Mouse (Mus musculus) midbrain, embryonic 14.5 days (tissue): ENCODE data around the gene Myh7b. TPM values are rescaled to one million over a fixed set of nuclear protein-coding genes. Genes with fewer than 3 reads are reported as not detected.

Experiments
- ATAC-seq: fragments of 200-750 bp; cut with Nextera tagmentation; 2 replicates; pipeline ENCODE4 v1.8.0; 2017; ENCODE audit warnings: moderate number of reproducible peaks, moderate library complexity; ENCODE audit not compliant: low FRiP score, low TSS enrichment
- DNase-seq: peaks from one replicate; pipeline ENCODE4 v3.0.0-alpha.2; 2015
- H3K27ac ChIP-seq: fragments of 300-500 bp; sonication (generic); replicated peaks from 2 replicates; pipeline ENCODE4 v1.5.1; 2014; ENCODE audit warnings: mild to moderate bottlenecking, low read depth, low read length, moderate library complexity
- H3K27me3 ChIP-seq: fragments of 300-500 bp; sonication (generic); 2 replicates; pipeline ENCODE4 v1.6.1; 2014; ENCODE audit warnings: low read length, control low read depth, mixed read lengths; ENCODE audit not compliant: control insufficient read depth, insufficient read depth
- H3K36me3 ChIP-seq: fragments of 300-500 bp; sonication (generic); 2 replicates; pipeline ENCODE4 v1.6.1; 2014; ENCODE audit warnings: low read length, control low read depth; ENCODE audit not compliant: control insufficient read depth, insufficient read depth
- H3K4me1 ChIP-seq: fragments of 300-500 bp; sonication (generic); 2 replicates; pipeline ENCODE4 v1.6.1; 2014; ENCODE audit warnings: mild to moderate bottlenecking, antibody characterized with exemption, low read length, control low read depth; ENCODE audit not compliant: control insufficient read depth, insufficient read depth
- H3K4me2 ChIP-seq: fragments of 300-500 bp; sonication (generic); 2 replicates; pipeline ENCODE4 v1.6.1; 2014; ENCODE audit warnings: mild to moderate bottlenecking, low read length, moderate library complexity
- H3K4me3 ChIP-seq: fragments of 300-500 bp; sonication (generic); replicated peaks from 2 replicates; pipeline ENCODE4 v1.5.1; 2014; ENCODE audit warnings: low read depth, low read length
- H3K9ac ChIP-seq: fragments of 300-500 bp; sonication (generic); replicated peaks from 2 replicates; pipeline ENCODE4 v1.6.1; 2014; ENCODE audit warnings: mild to moderate bottlenecking, low read length, moderate library complexity
- H3K9me3 ChIP-seq: fragments of 300-500 bp; sonication (generic); 2 replicates; pipeline ENCODE4 v1.6.1; 2016; ENCODE audit warnings: low read length, control low read depth, mixed read lengths; ENCODE audit not compliant: control insufficient read depth
- WGBS: fragments of 180-500 bp; shearing (Covaris S2); extraction: QIAGEN DNeasy Blood & Tissue Kit; methylation state at CpG from one replicate; pipeline ENCODE4 v1.1.7; 2014; 5-methylcytosine and 5-hydroxymethylcytosine counted together
- polyA plus RNA-seq: library from polyadenylated mRNA; unstranded; fragments of >200 nt; fragmentation: Nextera tagmentation; extraction: Ambion mirVana; gene quantifications from 2 replicates; pipeline ENCODE4 v1.2.1, GENCODE M21; 2014

The Myh7b gene
- polyA plus RNA-seq, 1 experiment from 2014 or later = 0.64 TPM

DNA sequence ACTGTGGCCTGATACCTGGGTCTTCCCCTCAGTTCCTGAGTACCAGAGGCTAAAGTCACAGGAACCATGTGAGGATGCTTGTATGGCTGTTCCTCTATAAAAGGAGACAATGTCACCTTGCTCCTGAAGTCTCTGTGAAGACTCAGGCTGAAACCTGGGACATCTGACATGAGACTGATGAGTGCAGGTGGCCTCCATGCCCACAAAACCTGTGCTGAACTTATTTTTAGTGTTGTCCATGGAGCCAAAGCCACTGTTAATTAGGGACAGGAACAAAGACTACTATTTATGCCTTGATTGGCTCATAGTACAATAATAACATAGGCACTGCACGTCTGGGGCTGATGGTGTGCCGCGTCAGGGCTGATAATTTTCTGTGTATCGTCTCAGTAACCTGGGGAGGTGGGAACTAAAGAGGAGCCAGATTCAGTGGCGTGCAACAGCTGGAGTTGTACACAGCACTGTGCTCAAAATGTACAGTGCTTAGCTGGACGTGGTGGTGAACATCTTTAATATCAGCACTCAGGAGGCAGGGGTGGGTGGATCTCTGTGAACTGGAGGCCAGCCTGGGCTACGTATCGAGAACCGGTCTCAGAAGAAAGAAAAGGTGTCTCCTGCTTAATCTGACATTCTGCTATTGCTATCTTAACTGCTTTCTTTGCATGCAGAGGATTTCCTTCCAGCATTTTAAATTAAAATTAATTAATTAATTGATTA is 980 bp downstream of the Myh7b start:
- no peak for ATAC-seq
- WGBS = 87% methylated on average over 9 of the region's 9 CpGs
- no peak for DNase-seq

DNA sequence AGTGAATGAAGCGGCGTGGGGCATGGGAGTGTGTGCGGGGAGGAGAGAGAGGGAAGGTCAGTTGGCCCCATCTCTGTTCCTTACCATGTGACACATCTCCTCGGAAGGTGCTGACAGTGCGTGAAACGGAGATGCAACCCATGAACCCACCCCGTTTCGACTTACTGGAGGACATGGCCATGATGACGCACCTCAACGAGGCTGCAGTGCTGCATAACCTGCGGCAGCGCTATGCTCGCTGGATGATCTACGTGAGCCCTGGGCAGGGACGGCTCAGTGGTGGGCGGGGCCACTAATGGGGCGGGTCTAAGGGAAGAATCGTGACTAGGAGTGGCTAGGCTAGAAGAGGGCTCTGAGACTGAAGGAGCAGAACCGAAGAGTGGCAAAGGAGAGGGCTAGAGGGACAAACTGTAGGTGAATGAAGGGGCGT is 2.3 kb downstream of the Myh7b start:
- ATAC-seq = no peak
- Histone ChIP-seq H3K4me1 (peaks cover 6% of the 10 kb centered on the region), H3K4me2 (peak overlapping the region; percentile 49), H3K27ac (no peak overlapping the region), H3K4me3 (peak overlapping the region; percentile 24), H3K9ac (no peak overlapping the region), H3K36me3 (no peaks in the 10 kb centered on the region), H3K9me3 (no peaks in the 10 kb centered on the region), H3K27me3 (no peaks in the 10 kb centered on the region)
- 6% methylated on average over 20 of the region's 20 CpGs for WGBS
- DNase-seq = peak; percentile 58

More for the DNA sequence above, 980 bp downstream of the Myh7b start:
- H3K4me3 ChIP-seq = no peak overlapping the region
- no peaks in the 10 kb centered on the region for H3K36me3 ChIP-seq
- no peaks in the 10 kb centered on the region for H3K27me3 ChIP-seq
- no peak overlapping the region for H3K27ac ChIP-seq
- no peak overlapping the region for H3K4me2 ChIP-seq
- peaks cover 6% of the 10 kb centered on the region for H3K4me1 ChIP-seq
- no peak overlapping the region for H3K9ac ChIP-seq
- no peaks in the 10 kb centered on the region for H3K9me3 ChIP-seq

DNA sequence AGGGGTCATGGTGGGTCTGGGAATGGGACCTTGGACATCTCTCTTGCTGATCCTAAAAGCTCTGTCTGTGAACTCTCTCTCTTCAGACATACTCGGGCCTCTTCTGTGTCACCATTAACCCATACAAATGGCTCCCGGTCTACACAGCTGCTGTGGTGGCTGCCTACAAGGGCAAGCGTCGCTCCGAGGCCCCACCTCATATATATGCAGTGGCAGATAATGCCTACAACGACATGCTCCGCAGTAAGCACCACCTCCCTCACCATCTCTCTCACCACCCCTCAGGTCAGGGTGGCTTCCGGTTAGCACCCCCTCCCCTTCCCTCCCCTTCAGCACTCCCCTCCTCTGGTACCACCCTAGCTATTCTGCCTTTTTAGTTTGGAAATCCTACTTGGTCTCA is 2.9 kb downstream of the Myh7b start:
- H3K4me3 ChIP-seq = no peak overlapping the region

DNA sequence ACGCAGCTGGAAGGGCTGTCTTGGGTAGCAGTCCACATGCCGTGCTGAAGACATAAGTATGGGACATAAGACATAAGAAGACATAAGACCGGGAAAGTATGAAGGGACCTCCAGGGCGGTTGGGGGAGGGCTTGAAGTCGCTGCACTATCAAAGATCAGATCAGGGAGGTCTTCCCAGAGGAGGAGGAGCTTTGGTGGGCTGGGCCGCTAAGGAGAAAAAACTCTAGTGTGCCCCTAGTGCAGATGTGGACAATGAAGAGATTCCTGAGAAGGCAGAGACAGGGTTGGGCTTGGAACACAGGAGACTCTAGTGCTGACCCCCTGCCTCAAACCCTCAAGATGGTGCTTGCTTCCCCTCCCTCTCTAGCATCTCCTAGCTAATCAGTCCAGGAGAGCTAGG is 6.0 kb downstream of the Myh7b start:
- Histone ChIP-seq H3K4me3 (no peak overlapping the region), H3K4me1 (peaks cover 6% of the 10 kb centered on the region), H3K9me3 (no peaks in the 10 kb centered on the region), H3K36me3 (no peaks in the 10 kb centered on the region), H3K9ac (no peak overlapping the region), H3K27me3 (no peaks in the 10 kb centered on the region), H3K4me2 (no peak overlapping the region), H3K27ac (no peak overlapping the region)
- DNase-seq = no peak
- no peak for ATAC-seq
- WGBS = 57% methylated on average over 6 of the region's 6 CpGs

More for the DNA sequence above, 2.9 kb downstream of the Myh7b start:
- no peaks in the 10 kb centered on the region for H3K9me3 ChIP-seq
- no peak for ATAC-seq
- WGBS = 71% methylated on average over 8 of the region's 8 CpGs
- peaks cover 6% of the 10 kb centered on the region for H3K4me1 ChIP-seq
- H3K27ac ChIP-seq = no peak overlapping the region
- no peak for DNase-seq
- peak overlapping the region; percentile 49; the same call in 1 of the 2 replicates for H3K4me2 ChIP-seq
- H3K9ac ChIP-seq = no peak overlapping the region
- H3K27me3 ChIP-seq = no peaks in the 10 kb centered on the region
- no peaks in the 10 kb centered on the region for H3K36me3 ChIP-seq

DNA sequence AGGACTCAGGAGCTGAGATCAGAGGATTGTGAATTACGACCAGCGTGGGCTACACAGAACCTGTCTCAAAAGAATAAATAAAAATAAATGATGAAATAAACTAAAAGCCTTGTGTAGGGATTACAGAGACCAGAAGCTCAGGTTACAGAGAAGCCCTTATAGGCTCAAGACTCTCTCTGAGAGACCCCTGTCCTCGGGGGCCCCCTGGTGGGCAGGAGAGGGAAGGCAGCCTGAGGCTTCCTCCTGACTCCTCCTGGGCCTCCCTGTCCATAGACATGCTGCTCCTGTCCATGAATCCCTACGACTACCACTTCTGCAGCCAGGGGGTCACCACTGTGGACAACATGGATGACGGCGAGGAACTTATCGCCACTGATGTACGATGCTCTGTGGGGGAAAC is 8.8 kb downstream of the Myh7b start:
- 19% methylated on average over 8 of the region's 8 CpGs for WGBS
- DNase-seq (peak; percentile 85), ATAC-seq (peak; percentile 53; the same call in 1 of the 2 replicates)

DNA sequence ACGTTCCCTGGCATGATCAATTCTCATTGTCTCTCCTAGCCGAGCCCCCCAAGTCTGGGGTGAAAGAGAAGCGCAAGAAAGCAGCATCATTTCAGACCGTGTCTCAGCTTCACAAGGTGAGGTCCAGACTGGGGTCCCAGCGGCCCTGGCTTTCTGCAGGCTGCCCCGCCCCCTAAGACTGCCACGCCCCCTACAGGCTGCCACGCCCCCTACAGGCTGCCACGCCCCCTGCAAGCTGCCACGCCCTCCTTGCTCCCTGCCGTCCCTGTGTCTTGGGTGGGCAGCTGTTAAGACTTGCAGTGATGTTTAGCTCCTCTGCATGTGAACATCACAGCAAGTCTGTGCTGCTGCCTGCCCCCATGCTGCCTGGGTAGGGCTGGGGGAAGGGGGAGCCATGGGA is 11.6 kb downstream of the Myh7b start:
- Histone ChIP-seq H3K4me3 (no peak overlapping the region), H3K4me2 (no peak overlapping the region), H3K4me1 (no peaks in the 10 kb centered on the region), H3K27ac (no peak overlapping the region), H3K36me3 (no peaks in the 10 kb centered on the region), H3K27me3 (no peaks in the 10 kb centered on the region), H3K9ac (no peak overlapping the region), H3K9me3 (no peaks in the 10 kb centered on the region)
- ATAC-seq = no peak
- no peak for DNase-seq
- WGBS = 31% methylated on average over 11 of the region's 11 CpGs

More for the DNA sequence above, 8.8 kb downstream of the Myh7b start:
- no peak overlapping the region for H3K9ac ChIP-seq
- H3K4me2 ChIP-seq = no peak overlapping the region
- no peak overlapping the region for H3K27ac ChIP-seq
- H3K27me3 ChIP-seq = no peaks in the 10 kb centered on the region
- no peaks in the 10 kb centered on the region for H3K9me3 ChIP-seq
- H3K4me3 ChIP-seq = no peak overlapping the region
- no peaks in the 10 kb centered on the region for H3K36me3 ChIP-seq
- no peaks in the 10 kb centered on the region for H3K4me1 ChIP-seq

DNA sequence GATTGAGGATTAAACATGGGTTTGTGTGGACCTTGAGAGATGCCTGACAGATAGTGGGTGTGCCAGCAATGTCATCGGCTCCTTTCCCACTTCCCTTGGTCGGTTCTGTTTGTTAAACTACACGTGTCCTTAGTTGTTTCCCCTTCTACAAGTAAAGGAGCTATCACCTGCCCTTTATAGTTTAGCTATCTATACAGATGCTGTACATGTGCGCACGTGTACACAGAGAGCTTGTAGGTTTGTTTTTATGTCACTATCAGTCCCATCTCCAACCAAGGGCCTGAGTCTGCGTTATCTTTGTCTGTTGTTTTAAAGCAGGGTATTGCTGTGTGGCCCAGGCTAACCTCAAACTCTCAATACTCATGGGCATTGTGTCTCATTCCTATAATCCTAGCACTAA is 13.0 kb downstream of the Myh7b start:
- 0 out of 2 replicates have a peak, but pooled peaks cover 2% of the 10 kb centered on the region for H3K4me1 ChIP-seq
- no peaks in the 10 kb centered on the region for H3K36me3 ChIP-seq
- no peaks in the 10 kb centered on the region for H3K9me3 ChIP-seq
- H3K9ac ChIP-seq = no peak overlapping the region
- H3K4me2 ChIP-seq = no peak overlapping the region
- 88% methylated on average over 6 of the region's 6 CpGs for WGBS
- no peak for ATAC-seq
- no peak overlapping the region for H3K27ac ChIP-seq
- H3K27me3 ChIP-seq = peaks cover 12% of the 10 kb centered on the region
- no peak for DNase-seq
- no peak overlapping the region for H3K4me3 ChIP-seq

DNA sequence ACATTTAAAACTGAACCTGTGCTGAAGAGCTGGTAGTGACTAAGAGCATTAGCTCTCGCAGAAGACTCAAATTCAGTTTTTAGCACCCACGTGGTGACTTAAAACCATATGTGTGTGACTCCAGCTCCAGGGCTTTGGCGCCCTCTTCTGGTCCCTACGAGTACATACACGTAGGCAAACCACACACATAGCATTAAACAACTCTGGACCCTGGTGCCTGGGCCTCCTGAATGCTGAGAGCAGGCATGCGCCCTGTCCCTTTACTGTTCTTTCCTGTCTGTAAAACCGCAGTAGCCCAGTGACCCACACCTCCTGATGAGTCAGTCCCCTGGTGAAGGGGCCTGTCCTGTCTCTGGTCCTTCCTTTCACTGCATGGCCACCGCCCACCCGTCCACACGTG is 13.7 kb downstream of the Myh7b start:
- Histone ChIP-seq H3K4me3 (no peak overlapping the region), H3K4me1 (peaks cover 8% of the 10 kb centered on the region; the same call in 1 of the 2 replicates), H3K9me3 (no peaks in the 10 kb centered on the region), H3K9ac (no peak overlapping the region), H3K4me2 (no peak overlapping the region), H3K27ac (no peak overlapping the region), H3K36me3 (no peaks in the 10 kb centered on the region), H3K27me3 (peaks cover 12% of the 10 kb centered on the region)
- peak; percentile 65 for DNase-seq
- ATAC-seq = no peak
- 45% methylated on average over 10 of the region's 10 CpGs for WGBS

DNA sequence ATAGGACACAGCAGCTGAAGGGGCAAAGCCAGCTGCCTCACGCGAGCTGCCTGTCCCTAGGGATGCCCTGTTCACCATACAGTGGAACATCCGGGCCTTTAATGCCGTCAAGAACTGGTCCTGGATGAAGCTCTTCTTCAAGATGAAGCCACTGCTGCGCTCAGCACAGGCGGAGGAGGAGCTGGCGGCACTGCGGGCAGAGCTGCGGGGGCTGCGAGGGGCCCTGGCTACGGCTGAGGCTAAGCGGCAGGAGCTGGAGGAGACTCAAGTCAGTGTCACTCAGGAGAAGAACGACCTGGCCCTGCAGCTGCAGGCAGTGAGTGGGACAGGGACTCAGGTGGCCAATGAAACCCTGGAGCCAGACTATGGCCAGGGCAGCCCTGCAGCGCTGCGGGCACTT is 15.3 kb downstream of the Myh7b start:
- H3K27me3 ChIP-seq = peaks cover 27% of the 10 kb centered on the region
- H3K9me3 ChIP-seq = no peaks in the 10 kb centered on the region
- H3K27ac ChIP-seq = no peak overlapping the region
- H3K9ac ChIP-seq = no peak overlapping the region
- H3K4me1 ChIP-seq = peaks cover 12% of the 10 kb centered on the region; the same call in 1 of the 2 replicates
- DNase-seq (peak; percentile 40), ATAC-seq (no peak)
- WGBS = 49% methylated on average over 15 of the region's 15 CpGs
- H3K4me2 ChIP-seq = no peak overlapping the region
- peaks cover 2% of the 10 kb centered on the region; the same call in 1 of the 2 replicates for H3K36me3 ChIP-seq
- no peak overlapping the region for H3K4me3 ChIP-seq
